Mouse (Mus musculus) megakaryocyte-erythroid progenitor cell, adult 5-6 weeks (primary cell): ENCODE data around the gene Zbtb46. TPM values are rescaled to one million over a fixed set of nuclear protein-coding genes. Genes with fewer than 3 reads are reported as not detected.
"Not testable (repeated sequence)": the region's sequence is repeated elsewhere in the genome, so short reads cannot be mapped to it uniquely, and the experiment has no call there.

Experiments
- ATAC-seq: replicated peaks from 2 replicates; pipeline ENCODE4 v1.8.0; 2016; ENCODE audit warnings: mild to moderate bottlenecking, inconsistent platforms; ENCODE audit not compliant: severe bottlenecking, poor library complexity, low FRiP score, low TSS enrichment
- total RNA-seq, 2 experiments: library from RNA; stranded (forward) in 1 of 2; stranded (reverse) in 1 of 2; fragments of 200-1000, 215-1000 nt in 1 of 2; fragments of >200 nt in 1 of 2; fragmentation: Nextera tagmentation in 1 of 2; gene quantifications; 2 replicates each; pipeline ENCODE4 v1.2.3; 2014 to 2017

Zbtb46 gene
- total RNA-seq (2014; fragmentation: Nextera tagmentation) (22.8 and 38.7 TPM in 2 replicates), total RNA-seq (2017) (22.3 and 33.5 TPM in 2 replicates)

- no peak for ATAC-seq
Observed at GRCm38 (mm10) chr2:181459153-181459672, at the start of gene Zbtb46. Zbtb46 (minus strand) TSS chr2:181459426.

GRCm38 (mm10) chr2:181498644-181499043, 39.4 kb upstream of the Zbtb46 start:
- no peak for ATAC-seq

- peak; percentile 84 for ATAC-seq
Observed at GRCm38 (mm10) chr2:181497548-181497875, 38.3 kb upstream of the Zbtb46 start.

GRCm38 (mm10) chr2:181496831-181497547, 37.8 kb upstream of the Zbtb46 start, which contains the start of gene Tpd52l2:
Tpd52l2 (plus strand) TSS chr2:181497142.
- peak; percentile 89 for ATAC-seq

GRCm38 (mm10) chr2:181496281-181496680, 37.1 kb upstream of the Zbtb46 start:
- ATAC-seq = peak; percentile 52

- not testable (repeated sequence) for ATAC-seq
Observed at GRCm38 (mm10) chr2:181495845-181496244, 36.6 kb upstream of the Zbtb46 start.

- no peak for ATAC-seq
Observed at GRCm38 (mm10) chr2:181494266-181494945, 35.2 kb upstream of the Zbtb46 start.

- no peak for ATAC-seq
Observed at GRCm38 (mm10) chr2:181493156-181493927, 34.1 kb upstream of the Zbtb46 start, which contains the start of gene Abhd16b. Abhd16b (plus strand) TSS chr2:181493206.

GRCm38 (mm10) chr2:181492206-181492605, 33.0 kb upstream of the Zbtb46 start:
- ATAC-seq = peak; percentile 9

- peak; percentile 85 for ATAC-seq
Observed at GRCm38 (mm10) chr2:181491432-181492205, 32.4 kb upstream of the Zbtb46 start.

GRCm38 (mm10) chr2:181487338-181488277, 28.4 kb upstream of the Zbtb46 start:
- ATAC-seq = no peak

GRCm38 (mm10) chr2:181485741-181486140, 26.5 kb upstream of the Zbtb46 start:
- ATAC-seq = no peak

- ATAC-seq = peak; percentile 42
Observed at GRCm38 (mm10) chr2:181484456-181485233, 25.4 kb upstream of the Zbtb46 start.

- peak; percentile 80 for ATAC-seq
Observed at GRCm38 (mm10) chr2:181483562-181484318, 24.5 kb upstream of the Zbtb46 start.

- no peak for ATAC-seq
Observed at GRCm38 (mm10) chr2:181483120-181483519, 23.9 kb upstream of the Zbtb46 start.

GRCm38 (mm10) chr2:181472256-181472827, 13.1 kb upstream of the Zbtb46 start:
- ATAC-seq = no peak
